Mouse (Mus musculus) thymus, adult 2 months (tissue): ENCODE results near the gene B020004J07Rik. TPM values are rescaled to one million over a fixed set of nuclear protein-coding genes. Genes with fewer than 3 reads are reported as not detected.
A peak's percentile ranks its signal among the peaks of the same experiment; 100 is the strongest.
"Not testable (repeated sequence)": the region's sequence is repeated elsewhere in the genome, so short reads cannot be mapped to it uniquely, and the experiment has no call there.

Experiments used
- DNase-seq: peaks from one replicate; pipeline ENCODE4 v3.0.0; 2021
- H3K27ac ChIP-seq: fragments of 200-500 bp; 2 replicates; pipeline ENCODE4 v1.5.1; 2012; ENCODE audit warnings: low read length, control low read depth; ENCODE audit not compliant: control insufficient read depth, insufficient read depth
- H3K27me3 ChIP-seq: fragments of 200-500 bp; 2 replicates; pipeline ENCODE4 v1.6.1; 2012; ENCODE audit warnings: mild to moderate bottlenecking, low read length, moderate library complexity, mixed read lengths; ENCODE audit not compliant: control insufficient read depth, insufficient read depth
- H3K36me3 ChIP-seq: fragments of 200-500 bp; 2 replicates; pipeline ENCODE4 v1.6.1; 2012; ENCODE audit warnings: mild to moderate bottlenecking, low read length, moderate library complexity; ENCODE audit not compliant: control insufficient read depth, insufficient read depth
- H3K4me1 ChIP-seq: fragments of 200-500 bp; replicated peaks from 2 replicates; pipeline ENCODE4 v1.6.1; 2012; ENCODE audit warnings: low read length; ENCODE audit not compliant: control insufficient read depth, insufficient read depth
- H3K4me3 ChIP-seq: fragments of 200-500 bp; 2 replicates; pipeline ENCODE4 v1.5.1; 2012; ENCODE audit warnings: mild to moderate bottlenecking, low read length, control low read depth, moderate library complexity; ENCODE audit not compliant: control insufficient read depth, insufficient read depth
- CTCF ChIP-seq: fragments of 200-500 bp; IDR thresholded peaks from 2 replicates; pipeline ENCODE4 v1.5.1; 2012; ENCODE audit warnings: mild to moderate bottlenecking, control low read depth, low read length, moderate library complexity, borderline replicate concordance; ENCODE audit not compliant: control insufficient read depth, poor library complexity, insufficient read depth; ENCODE audit errors: extremely low read depth
- POLR2A ChIP-seq: fragments of 200-500 bp; IDR thresholded peaks from 2 replicates; pipeline ENCODE4 v1.6.1; 2012; ENCODE audit warnings: mild to moderate bottlenecking, low read length, control low read depth, moderate library complexity; ENCODE audit not compliant: control insufficient read depth, poor library complexity, insufficient read depth; ENCODE audit errors: extremely low read depth
- WGBS: fragments of 180-500 bp; shearing (Covaris S2); methylation state at CpG from one replicate; pipeline ENCODE4 v1.1.7; 2018; 5-methylcytosine and 5-hydroxymethylcytosine counted together
- polyA plus RNA-seq: library from polyadenylated mRNA; depleted of rRNA; stranded (reverse); fragments of >200 nt; gene quantifications from 2 replicates; pipeline ENCODE4 v1.2.3, GENCODE M21; 2012; rRNA removed

The B020004J07Rik gene
- polyA plus RNA-seq: not detected in 2 replicates

- H3K27me3 ChIP-seq, H3K36me3 ChIP-seq, H3K27ac ChIP-seq, DNase-seq, H3K4me3 ChIP-seq, H3K4me1 ChIP-seq: not testable (repeated sequence)
- WGBS: 94% methylated on average over 4 of the region's 4 CpGs
Measured at GRCm38 (mm10) chr4:101843923-101844322, at the start of gene B020004J07Rik. Gene B020004J07Rik (minus strand): TSS chr4:101844023.

GRCm38 (mm10) chr4:101889377-101889776 is 45.6 kb upstream of the B020004J07Rik start:
- no peak overlapping the region for H3K4me3 ChIP-seq
- no peaks in the 10 kb centered on the region for H3K27me3 ChIP-seq
- H3K27ac ChIP-seq: no peak overlapping the region
- no peaks in the 10 kb centered on the region for H3K4me1 ChIP-seq
- no peak for DNase-seq
- H3K36me3 ChIP-seq: no peaks in the 10 kb centered on the region
- no peak for TF ChIP-seq POLR2A
- no peak for TF ChIP-seq CTCF

GRCm38 (mm10) chr4:101883641-101884040 is 39.8 kb upstream of the B020004J07Rik start:
- H3K27ac ChIP-seq: no peak overlapping the region
- TF ChIP-seq CTCF (no peak), POLR2A (no peak)
- WGBS: 42% methylated on average over 3 of the region's 3 CpGs
- no peaks in the 10 kb centered on the region for H3K36me3 ChIP-seq
- no peak overlapping the region for H3K4me3 ChIP-seq
- H3K27me3 ChIP-seq: no peaks in the 10 kb centered on the region
- no peak for DNase-seq
- H3K4me1 ChIP-seq: no peaks in the 10 kb centered on the region

GRCm38 (mm10) chr4:101875687-101876086 is 31.9 kb upstream of the B020004J07Rik start:
- DNase-seq, H3K4me1 ChIP-seq: not testable (repeated sequence)
- WGBS: 96% methylated on average over 15 of the region's 15 CpGs

GRCm38 (mm10) chr4:101872031-101872430 is 28.2 kb upstream of the B020004J07Rik start:
- not testable (repeated sequence) for DNase-seq, H3K27me3 ChIP-seq, H3K36me3 ChIP-seq, H3K27ac ChIP-seq, H3K4me3 ChIP-seq, H3K4me1 ChIP-seq
- 81% methylated on average over 2 of the region's 2 CpGs for WGBS

More at GRCm38 (mm10) chr4:101875687-101876086, 31.9 kb upstream of the B020004J07Rik start:
- H3K27me3 ChIP-seq, H3K4me3 ChIP-seq, H3K27ac ChIP-seq, H3K36me3 ChIP-seq: not testable (repeated sequence)

GRCm38 (mm10) chr4:101862289-101862688 is 18.5 kb upstream of the B020004J07Rik start:
- WGBS: 91% methylated on average over 6 of the region's 6 CpGs
- Histone ChIP-seq H3K4me1 (no peaks in the 10 kb centered on the region), H3K27ac (no peak overlapping the region), H3K36me3 (no peaks in the 10 kb centered on the region), H3K4me3 (no peak overlapping the region), H3K27me3 (no peaks in the 10 kb centered on the region)
- TF ChIP-seq POLR2A: no peak
- TF ChIP-seq CTCF: no peak
- DNase-seq: no peak

- TF ChIP-seq POLR2A (no peak), CTCF (no peak)
- Histone ChIP-seq H3K4me1 (no peaks in the 10 kb centered on the region), H3K36me3 (no peaks in the 10 kb centered on the region), H3K27me3 (no peaks in the 10 kb centered on the region), H3K4me3 (no peak overlapping the region), H3K27ac (no peak overlapping the region)
- DNase-seq: peak; percentile 1
- WGBS: 48% methylated on average over 6 of the region's 6 CpGs
Measured at GRCm38 (mm10) chr4:101860873-101861272, 17.1 kb upstream of the B020004J07Rik start.
